ENCODE assay signal across 8 mouse cellular contexts in the genomic region with DNA sequence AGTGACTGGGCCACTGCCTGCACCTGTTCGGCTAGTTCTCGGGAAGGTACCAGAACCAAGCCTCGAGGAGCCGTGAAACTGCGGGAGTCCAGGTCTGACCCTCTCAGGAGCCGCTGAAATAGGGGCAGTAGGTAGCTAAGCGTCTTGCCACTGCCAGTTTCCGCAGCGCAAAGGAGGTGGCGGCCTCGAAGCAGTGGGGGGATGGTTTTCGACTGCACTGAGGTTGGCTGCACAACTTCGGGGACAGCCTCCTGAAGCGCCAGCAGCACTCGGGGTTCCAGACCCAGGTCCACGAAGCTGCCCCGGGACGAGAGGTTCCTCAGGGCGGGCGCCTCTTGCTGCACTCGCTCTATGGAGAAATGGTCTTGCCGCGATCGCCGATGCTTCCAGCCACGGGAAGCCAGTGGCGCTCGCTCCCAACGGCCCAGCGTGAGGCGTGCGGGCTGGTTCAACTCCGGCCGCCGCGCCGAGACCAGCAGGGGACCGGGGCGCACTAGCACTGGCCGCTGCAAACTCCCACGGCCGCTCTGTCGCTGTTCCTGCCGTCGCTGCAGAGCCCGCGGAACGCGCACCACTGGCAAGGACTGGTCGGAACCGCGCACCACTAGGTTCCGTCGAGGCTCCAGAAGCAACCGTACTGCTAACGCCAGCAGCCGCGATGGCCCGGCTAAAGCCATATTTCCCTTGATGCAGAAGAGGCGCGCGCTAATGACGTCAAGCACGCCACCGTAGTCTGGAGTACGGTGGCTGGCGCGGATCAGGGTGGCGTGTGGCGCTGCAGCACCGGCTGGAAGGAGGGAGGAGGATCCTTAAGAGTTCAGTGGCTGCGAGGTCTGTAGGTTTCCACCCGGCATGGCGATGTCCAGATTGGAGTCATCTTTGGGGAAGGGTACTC. TPM values are rescaled to one million over a fixed set of nuclear protein-coding genes. Genes with fewer than 3 reads are reported as not detected.
DNase-seq lines count a peak whose midpoint lies in the region; ATAC-seq lines count a peak whose summit lies in the region.

No protein-coding gene starts in this region.

- DNase-seq in CD8-positive naive resting alpha-beta T cell, adult 2 months (ENCODE audit: low read depth in 2 of 2, low spot score in 2 of 2) = peak; percentile 70 to 80
- peak; percentile 83 for DNase-seq in c-Kit-positive CD71-negative TER-119-negative erythroid progenitor cells, embryonic 14.5 days (ENCODE audit: low read depth)
- peak; percentile 91 for DNase-seq in forebrain, embryonic 10.5 days (ENCODE audit: extremely low spot score, low spot score)
- DNase-seq in kidney, postnatal 36 days = peak; percentile 94 to 97
- peak; percentile 93 for DNase-seq in telencephalon, adult 2 months (ENCODE audit: low read depth, low spot score)

- no peaks in the 10 kb centered on the region for H3K9me3 ChIP-seq in forebrain, embryonic 10.5 days
- H3K9me3 ChIP-seq in heart, embryonic 16.5 days (replicated peaks; ENCODE audit: control insufficient read depth, low read length) = no peaks in the 10 kb centered on the region
- H3K9me3 ChIP-seq in liver, embryonic 15.5 days (replicated peaks) = no peaks in the 10 kb centered on the region
- no peaks in the 10 kb centered on the region for H3K9me3 ChIP-seq in neural tube, embryonic 12.5 days

- H3K27ac ChIP-seq in forebrain, embryonic 10.5 days = peak overlapping the region; percentile 93
- H3K27ac ChIP-seq in heart, embryonic 16.5 days (ENCODE audit: low read length) = peak overlapping the region; percentile 66; the same call in 1 of the 2 replicates
- peak overlapping the region; percentile 86 for H3K27ac ChIP-seq in liver, embryonic 15.5 days (replicated peaks)
- 0 out of 2 replicates have a peak overlapping the region, but pooled peaks have one; percentile 21 for H3K27ac ChIP-seq in neural tube, embryonic 12.5 days

- H3K4me3 ChIP-seq in forebrain, embryonic 10.5 days = peak overlapping the region; percentile 87
- H3K4me3 ChIP-seq in heart, embryonic 16.5 days (ENCODE audit: low read length) = peak overlapping the region; percentile 93
- H3K4me3 ChIP-seq in liver, embryonic 15.5 days (replicated peaks) = peak overlapping the region; percentile 76
- peak overlapping the region; percentile 83 for H3K4me3 ChIP-seq in neural tube, embryonic 12.5 days

- H3K36me3 ChIP-seq in forebrain, embryonic 10.5 days (replicated peaks) = peaks cover 25% of the 10 kb centered on the region
- no peaks in the 10 kb centered on the region for H3K36me3 ChIP-seq in heart, embryonic 16.5 days (ENCODE audit: control insufficient read depth, insufficient read depth)
- H3K36me3 ChIP-seq in liver, embryonic 15.5 days (replicated peaks) = 0 out of 2 replicates have a peak, but pooled peaks cover 4% of the 10 kb centered on the region
- H3K36me3 ChIP-seq in neural tube, embryonic 12.5 days = peaks cover 7% of the 10 kb centered on the region

- no peaks in the 10 kb centered on the region for H3K27me3 ChIP-seq in forebrain, embryonic 10.5 days (ENCODE audit: poor library complexity, severe bottlenecking)
- no peaks in the 10 kb centered on the region for H3K27me3 ChIP-seq in heart, embryonic 16.5 days (ENCODE audit: control insufficient read depth, insufficient read depth, low read length)
- H3K27me3 ChIP-seq in liver, embryonic 15.5 days = no peaks in the 10 kb centered on the region
- no peaks in the 10 kb centered on the region for H3K27me3 ChIP-seq in neural tube, embryonic 12.5 days (replicated peaks)

- 2% methylated on average over 74 of the region's 74 CpGs for WGBS in forebrain, embryonic 10.5 days
- WGBS in heart, embryonic 16.5 days = 2% methylated on average over 70 of the region's 74 CpGs
- WGBS in liver, embryonic 15.5 days (ENCODE audit: insufficient replicate concordance) = under 1% methylated on average over 74 of the region's 74 CpGs
- WGBS in neural tube, embryonic 12.5 days = 1% methylated on average over 74 of the region's 74 CpGs

- ATAC-seq in heart, embryonic 16.5 days (replicated peaks; ENCODE audit: extremely low read depth, insufficient read depth, low FRiP score) = peak; percentile 88
- peak; percentile 90 for ATAC-seq in liver, embryonic 15.5 days (ENCODE audit: insufficient read depth)
- ATAC-seq in neural tube, embryonic 12.5 days (ENCODE audit: low FRiP score, low read depth) = peak; percentile 94

- peak overlapping the region; percentile 99 for H3K4me2 ChIP-seq in heart, embryonic 16.5 days (ENCODE audit: low read depth, low read length)
- H3K4me2 ChIP-seq in liver, embryonic 15.5 days = peak overlapping the region; percentile 98
- peak overlapping the region; percentile 99 for H3K4me2 ChIP-seq in neural tube, embryonic 12.5 days (replicated peaks)

- H3K4me1 ChIP-seq in forebrain, embryonic 10.5 days = peaks cover 25% of the 10 kb centered on the region
- H3K4me1 ChIP-seq in heart, embryonic 16.5 days (ENCODE audit: control insufficient read depth, insufficient read depth, low read length) = peaks cover 14% of the 10 kb centered on the region
- H3K4me1 ChIP-seq in liver, embryonic 15.5 days (replicated peaks) = peaks cover 58% of the 10 kb centered on the region
- peaks cover 16% of the 10 kb centered on the region for H3K4me1 ChIP-seq in neural tube, embryonic 12.5 days

- H3K9ac ChIP-seq in heart, embryonic 16.5 days (ENCODE audit: low read length) = peak overlapping the region; percentile 94
- peak overlapping the region; percentile 85 for H3K9ac ChIP-seq in liver, embryonic 15.5 days
- peak overlapping the region; percentile 85 for H3K9ac ChIP-seq in neural tube, embryonic 12.5 days

RNA-seq across cellular contexts. Expression of a gene that starts 0.7 kb away (rescaled TPM):
- polyA plus RNA-seq in forebrain, embryonic 10.5 days (2016; fragmentation: Nextera tagmentation; extraction: Ambion mirVana) = 24.0 and 24.7 TPM in 2 replicates
- 12.8 and 14.8 TPM in 2 replicates for polyA plus RNA-seq in heart, embryonic 16.5 days (2015; fragmentation: Nextera tagmentation; extraction: Ambion mirVana)
- polyA plus RNA-seq in liver, embryonic 15.5 days (2015; fragmentation: Nextera tagmentation; extraction: Ambion mirVana) = 9.8 and 10.0 TPM in 2 replicates
- 19.7 and 20.9 TPM in 2 replicates for polyA plus RNA-seq in neural tube, embryonic 12.5 days (2016; fragmentation: Nextera tagmentation; extraction: Ambion mirVana)

RNA-seq across cellular contexts. Expression of a gene that starts 5.2 kb away (rescaled TPM):
- not detected in 2 replicates for polyA plus RNA-seq in forebrain, embryonic 10.5 days (2016; fragmentation: Nextera tagmentation; extraction: Ambion mirVana)
- polyA plus RNA-seq in heart, embryonic 16.5 days (2015; fragmentation: Nextera tagmentation; extraction: Ambion mirVana) = 0.13 and 0.16 TPM in 2 replicates
- not detected in 2 replicates for polyA plus RNA-seq in liver, embryonic 15.5 days (2015; fragmentation: Nextera tagmentation; extraction: Ambion mirVana)
- not detected in 2 replicates for polyA plus RNA-seq in neural tube, embryonic 12.5 days (2016; fragmentation: Nextera tagmentation; extraction: Ambion mirVana)

RNA-seq across cellular contexts. Expression of a gene that starts 19.9 kb away (rescaled TPM):
- 19.4 and 20.5 TPM in 2 replicates for polyA plus RNA-seq in forebrain, embryonic 10.5 days (2016; fragmentation: Nextera tagmentation; extraction: Ambion mirVana)
- polyA plus RNA-seq in heart, embryonic 16.5 days (2015; fragmentation: Nextera tagmentation; extraction: Ambion mirVana) = 14.4 and 15.5 TPM in 2 replicates
- polyA plus RNA-seq in liver, embryonic 15.5 days (2015; fragmentation: Nextera tagmentation; extraction: Ambion mirVana) = 10.5 and 12.0 TPM in 2 replicates
- polyA plus RNA-seq in neural tube, embryonic 12.5 days (2016; fragmentation: Nextera tagmentation; extraction: Ambion mirVana) = 17.9 and 19.6 TPM in 2 replicates

RNA-seq across cellular contexts. Expression of a gene that starts 31.8 kb away (rescaled TPM):
- not detected in 2 replicates for polyA plus RNA-seq in forebrain, embryonic 10.5 days (2016; fragmentation: Nextera tagmentation; extraction: Ambion mirVana)
- not detected in 2 replicates for polyA plus RNA-seq in heart, embryonic 16.5 days (2015; fragmentation: Nextera tagmentation; extraction: Ambion mirVana)
- not detected in 2 replicates for polyA plus RNA-seq in liver, embryonic 15.5 days (2015; fragmentation: Nextera tagmentation; extraction: Ambion mirVana)
- polyA plus RNA-seq in neural tube, embryonic 12.5 days (2016; fragmentation: Nextera tagmentation; extraction: Ambion mirVana) = not detected in 2 replicates

RNA-seq across cellular contexts. Expression of a gene that starts 45.1 kb away (rescaled TPM):
- 14.9 and 17.8 TPM in 2 replicates for polyA plus RNA-seq in forebrain, embryonic 10.5 days (2016; fragmentation: Nextera tagmentation; extraction: Ambion mirVana)
- polyA plus RNA-seq in heart, embryonic 16.5 days (2015; fragmentation: Nextera tagmentation; extraction: Ambion mirVana) = 38.5 and 43.1 TPM in 2 replicates
- polyA plus RNA-seq in liver, embryonic 15.5 days (2015; fragmentation: Nextera tagmentation; extraction: Ambion mirVana) = 10.6 and 11.9 TPM in 2 replicates
- polyA plus RNA-seq in neural tube, embryonic 12.5 days (2016; fragmentation: Nextera tagmentation; extraction: Ambion mirVana) = 11.8 and 13.9 TPM in 2 replicates

Comparison
In these comparisons a context has a peak if more than half of its experiments do, and no peak if none do; other contexts are left out.
1. Peak in every context shown above with its lines: DNase-seq, ATAC-seq, H3K4me3 ChIP-seq and H3K27ac ChIP-seq.
2. H3K27ac ChIP-seq: peak in every context shown above with its lines; median percentile 93 in forebrain, embryonic 10.5 days; 86 in liver, embryonic 15.5 days; 66 in heart, embryonic 16.5 days; 21 in neural tube, embryonic 12.5 days.